Mouse (Mus musculus) kidney, adult 2 months (tissue): ENCODE results near the gene Hist1h2bf.

Source experiments
- CTCF ChIP-seq: fragments of 200-500 bp; conservative IDR thresholded peaks from 2 replicates; pipeline ENCODE4 v1.5.1; 2011; ENCODE audit warnings: low read depth, mild to moderate bottlenecking, control low read depth, low read length, moderate library complexity, mixed read lengths; ENCODE audit not compliant: insufficient read depth, insufficient read length
- POLR2A ChIP-seq: fragments of 200-500 bp; IDR thresholded peaks from one replicate; pipeline ENCODE4 v1.6.1; 2011; ENCODE audit warnings: low read depth, low read length, control low read depth

- TF ChIP-seq CTCF (no peak), POLR2A (no peak)
Observed at GRCm38 (mm10) chr13:23562699-23563462, 11.1 kb downstream of the Hist1h2bf start.
